Mouse (Mus musculus) heart, postnatal 10 days (tissue): ENCODE results near the gene Sidt1. TPM values are rescaled to one million over a fixed set of nuclear protein-coding genes. Genes with fewer than 3 reads are reported as not detected.

ENCODE experiments used
- DNase-seq, 2 experiments: peaks; one replicate each; pipeline ENCODE4 v3.0.0; 2021
- intact Hi-C: fragments of 180-260 bp; cut with DNase I; formaldehyde crosslinking; loops from one replicate; pipeline ENCODE4 v1.15.1; 2025
- total RNA-seq, 2 experiments: library from RNA; stranded (reverse); gene quantifications; 2 replicates each; pipeline ENCODE4 v1.2.3; 2021

Gene Sidt1
- total RNA-seq = under 1 TPM; 0.27 to 0.36 TPM

GRCm38 (mm10) chr16:44332861-44333284 lies at the start of gene Sidt1:
Gene Sidt1 (minus strand): TSS chr16:44333196.
- intact Hi-C loops = no loop called here
- DNase-seq = peak in 1 of 2 experiments; percentile 23

- no peak for DNase-seq
- intact Hi-C loops = no loop called here
These were observed 48.6 kb upstream of the Sidt1 start for GRCm38 (mm10) chr16:44381578-44381977.

- no peak for DNase-seq
- intact Hi-C loops = no loop called here
These were observed 47.0 kb upstream of the Sidt1 start for GRCm38 (mm10) chr16:44380006-44380405.

GRCm38 (mm10) chr16:44375459-44375858 lies 42.5 kb upstream of the Sidt1 start:
- intact Hi-C loops = no loop called here
- no peak for DNase-seq

GRCm38 (mm10) chr16:44365522-44365921 lies 32.5 kb upstream of the Sidt1 start:
- DNase-seq = no peak
- intact Hi-C loops = no loop called here

- intact Hi-C loops = loop anchor here (1.0 to 2.0 kb wide), 2 partner anchors 63 to 120 kb away; no protein-coding TSS in a partner anchor
- DNase-seq = peak in 1 of 2 experiments; percentile 65
These were observed 29.2 kb upstream of the Sidt1 start for GRCm38 (mm10) chr16:44361921-44362890.

- intact Hi-C loops = no loop called here
- DNase-seq = peak; percentile 42 to 43
These were observed 24.7 kb upstream of the Sidt1 start for GRCm38 (mm10) chr16:44357571-44358268.

GRCm38 (mm10) chr16:44356291-44356690 lies 23.3 kb upstream of the Sidt1 start:
- intact Hi-C loops = no loop called here
- peak in 1 of 2 experiments; percentile 12 for DNase-seq

- no peak for DNase-seq
- intact Hi-C loops = no loop called here
These were observed 16.9 kb upstream of the Sidt1 start for GRCm38 (mm10) chr16:44349801-44350397.

- DNase-seq = peak; percentile 96 to 97
- intact Hi-C loops = no loop called here
These were observed 14.3 kb upstream of the Sidt1 start, which contains the start of gene Spice1 for GRCm38 (mm10) chr16:44347071-44347901. Gene Spice1 (plus strand): TSS chr16:44347121.

GRCm38 (mm10) chr16:44337541-44337940 lies 4.5 kb upstream of the Sidt1 start:
- intact Hi-C loops = no loop called here
- no peak for DNase-seq

GRCm38 (mm10) chr16:44331995-44332860 lies 768 bp downstream of the Sidt1 start:
- peak in 1 of 2 experiments; percentile 24 for DNase-seq
- intact Hi-C loops = no loop called here

GRCm38 (mm10) chr16:44331671-44331994 lies 1.4 kb downstream of the Sidt1 start:
- intact Hi-C loops = no loop called here
- no peak for DNase-seq

GRCm38 (mm10) chr16:44331154-44331553 lies 1.8 kb downstream of the Sidt1 start:
- intact Hi-C loops = no loop called here
- no peak for DNase-seq

GRCm38 (mm10) chr16:44330657-44331056 lies 2.3 kb downstream of the Sidt1 start:
- no peak for DNase-seq
- intact Hi-C loops = no loop called here

- DNase-seq = no peak
These were observed 4.4 kb downstream of the Sidt1 start for GRCm38 (mm10) chr16:44328644-44329043.

GRCm38 (mm10) chr16:44320232-44320631 lies 12.8 kb downstream of the Sidt1 start:
- no peak for DNase-seq
- intact Hi-C loops = no loop called here

More at GRCm38 (mm10) chr16:44328644-44329043, 4.4 kb downstream of the Sidt1 start:
- intact Hi-C loops = no loop called here

GRCm38 (mm10) chr16:44316350-44316749 lies 16.6 kb downstream of the Sidt1 start:
- no peak for DNase-seq
- intact Hi-C loops = no loop called here

GRCm38 (mm10) chr16:44313422-44313821 lies 19.6 kb downstream of the Sidt1 start:
- DNase-seq = no peak
- intact Hi-C loops = no loop called here
